Mouse (Mus musculus): ENCODE results near the gene Myo1d. TPM values are rescaled to one million over a fixed set of nuclear protein-coding genes. Genes with fewer than 3 reads are reported as not detected.

Gene Myo1d
- polyA plus RNA-seq, 1 experiment from 2014 or later = 9.3 TPM

Other genes starting within 250 kb of the Myo1d start
- 49.0 and 52.3 TPM in 2 replicates for gene Tmem98, start 30.1 kb upstream of the Myo1d start, polyA plus RNA-seq (2014; fragmentation: Nextera tagmentation; extraction: Ambion mirVana)
- not detected in 2 replicates for gene Spaca3, start 78.3 kb upstream of the Myo1d start, polyA plus RNA-seq (2014; fragmentation: Nextera tagmentation; extraction: Ambion mirVana)

Data from liver, embryonic 11.5 days (tissue).